Mouse (Mus musculus) ES-Bruce4 (cell line): ENCODE data around the gene Kcna3.

Experiments used
- CTCF ChIP-seq: IDR thresholded peaks from one replicate; pipeline ENCODE4 v1.8.1; 2011; ENCODE audit warnings: low read depth, low read length
- EP300 ChIP-seq: IDR thresholded peaks from 2 replicates; pipeline ENCODE4 v1.6.1; 2011; ENCODE audit warnings: low read depth, low read length; ENCODE audit not compliant: insufficient read depth
- POLR2A ChIP-seq: IDR thresholded peaks from one replicate; pipeline ENCODE4 v1.8.1; 2011; ENCODE audit warnings: low read length; ENCODE audit not compliant: insufficient read depth

- TF ChIP-seq CTCF (no peak), POLR2A (no peak), EP300 (no peak)
Measured at GRCm38 (mm10) chr3:107076658-107077057, 40.7 kb downstream of the Kcna3 start.
